In genomic region chr6:6263293-6263911, GRCm38 (mm10) we compare ENCODE assay signal across 27 mouse cellular contexts. TPM values are rescaled to one million over a fixed set of nuclear protein-coding genes. Genes with fewer than 3 reads are reported as not detected.
A peak's percentile ranks its signal among the peaks of the same experiment; 100 is the strongest.
DNase-seq lines count a peak whose midpoint lies in the region; ATAC-seq and TF ChIP-seq lines count a peak whose summit lies in the region.
"Had no signal": no experiment of that assay in that cellular context is flagged by ENCODE, and none has a peak within 500 bp of the region (broad histone marks: within the 10 kb centered on the region; RNA-seq: fewer than 3 reads in every experiment).

No protein-coding gene starts in this region.

- intact Hi-C loops in gastrocnemius, postnatal 36 days (cut with DNase I): no loop called here

- 0 out of 2 replicates have a peak overlapping the region, but pooled peaks have one; percentile 4 for H3K27ac ChIP-seq in bone marrow macrophage, adult 2 months (ENCODE audit: insufficient read depth, low read depth, low read length)
- H3K27ac ChIP-seq: embryonic facial prominence, embryonic 10.5 days; embryonic facial prominence, embryonic 13.5 days; forebrain, embryonic 13.5 days; heart, adult 2 months; heart, embryonic 10.5 days; hindbrain, embryonic 10.5 days; hindbrain, embryonic 13.5 days; intestine, embryonic 15.5 days had no signal

- TF ChIP-seq CTCF in bone marrow macrophage, adult 2 months (IDR thresholded peaks at IDR 0.05; ENCODE audit: low read depth, low read length): no peak

- H3K4me1 ChIP-seq in bone marrow macrophage, adult 2 months (ENCODE audit: control insufficient read depth, insufficient read depth, low read length): peaks cover 5% of the 10 kb centered on the region
- H3K4me1 ChIP-seq: embryonic facial prominence, embryonic 10.5 days; forebrain, embryonic 13.5 days; heart, embryonic 10.5 days; hindbrain, embryonic 10.5 days; hindbrain, embryonic 13.5 days; intestine, embryonic 15.5 days had no signal

- peak; percentile 16 for DNase-seq in 416B (ENCODE audit: low read depth)
- no peak for DNase-seq in layer of hippocampus, adult 9-11 months
- no peak for DNase-seq in gastrocnemius, postnatal 36 days
- DNase-seq: adrenal gland, postnatal 10 days; adrenal gland, postnatal 36 days; cerebellum, adult 11 months; cerebellum, adult 2 months; cerebellum, adult 9-11 months; cerebellum, postnatal 25 days; embryo, embryonic 11 days; gastrocnemius, postnatal 10 days; heart, adult 2 months had no signal

- no peak for TF ChIP-seq POLR2A in bone marrow macrophage, adult 2 months (IDR thresholded peaks at IDR 0.05; ENCODE audit: borderline replicate concordance, low read depth, low read length)

- peak; percentile 81 for ATAC-seq in hematopoietic stem cell, adult 5-6 weeks (replicated peaks in 1 of 2; ENCODE audit: insufficient read depth in 1 of 2, low FRiP score in 2 of 2, low TSS enrichment in 1 of 2, low read depth in 1 of 2, poor library complexity in 2 of 2, severe bottlenecking in 2 of 2)
- ATAC-seq in monocyte, adult 5-6 weeks (replicated peaks; ENCODE audit: insufficient number of reproducible peaks, low FRiP score, low TSS enrichment, poor library complexity, severe bottlenecking): 0 out of 2 replicates have a peak, but pooled peaks have one; percentile 56
- no peak for ATAC-seq in activated CD4-positive, CD25-positive, alpha-beta regulatory T cell, adult 4 months
- ATAC-seq: CD4-positive, CD25-positive, alpha-beta regulatory T cell, adult 4 months; forebrain, embryonic 13.5 days; forebrain, embryonic 16.5 days; hindbrain, embryonic 16.5 days; intestine, embryonic 15.5 days had no signal

- H3K4me3 ChIP-seq in bone marrow macrophage, adult 2 months (ENCODE audit: insufficient read depth, low read length): no peak overlapping the region
- H3K4me3 ChIP-seq: embryonic facial prominence, embryonic 10.5 days; embryonic facial prominence, embryonic 13.5 days; erythroblast, embryonic 14.5 days; forebrain, embryonic 13.5 days; heart, adult 2 months; heart, embryonic 10.5 days; hindbrain, embryonic 10.5 days; hindbrain, embryonic 13.5 days; intestine, embryonic 15.5 days had no signal

RNA-seq across cellular contexts. Expression of gene Slc25a13, which starts 46.4 kb away (rescaled TPM):
- polyA plus RNA-seq in bone marrow macrophage, adult 2 months (2012; ENCODE audit: insufficient read depth, insufficient read length, missing spikeins): 7.0 and 7.8 TPM in 2 replicates
- total RNA-seq in hematopoietic stem cell, adult 5-6 weeks (2017): 32.8 and 37.0 TPM in 2 replicates
- 4.4 to 7.0 TPM (median 5.8 TPM) in 3 replicates for total RNA-seq in monocyte, adult 5-6 weeks (2017)
- polyA plus RNA-seq in activated CD4-positive, CD25-positive, alpha-beta regulatory T cell, adult 4 months (2017; shearing (Covaris generic)): 10 to 100 TPM in 1 of 2 experiments, 1 to 10 TPM in 1; 6.4 to 14.0 TPM
- total RNA-seq in gastrocnemius, postnatal 36 days (2021): under 1 TPM; 0.74 to 0.84 TPM
